Mouse (Mus musculus): ENCODE measurements around the gene Tbc1d1. TPM values are rescaled to one million over a fixed set of nuclear protein-coding genes. Genes with fewer than 3 reads are reported as not detected.

The Tbc1d1 gene
- polyA plus RNA-seq, 1 experiment from 2014 or later, result 15.4 TPM

- Histone ChIP-seq H3K4me2 (replicated peaks) (no peak overlapping the region), H3K27me3 (ENCODE audit: control insufficient read depth, insufficient read depth, low read length) (no peaks in the 10 kb centered on the region), H3K9ac (no peak overlapping the region), H3K36me3 (replicated peaks; ENCODE audit: control insufficient read depth, insufficient read depth) (no peaks in the 10 kb centered on the region), H3K4me3 (replicated peaks; ENCODE audit: low read length) (no peak overlapping the region), H3K27ac (no peak overlapping the region), H3K4me1 (replicated peaks; ENCODE audit: control insufficient read depth, insufficient read depth, low read length) (no peaks in the 10 kb centered on the region), H3K9me3 (ENCODE audit: control insufficient read depth, low read length) (no peaks in the 10 kb centered on the region)
- ATAC-seq (ENCODE audit: low FRiP score), result no peak
- WGBS, result 29% methylated on average over 1 of the region's 1 CpGs
- DNase-seq (ENCODE audit: low spot score), result no peak
Observed at GRCm38 (mm10) chr5:64237263-64237662, 81.2 kb downstream of the Tbc1d1 start.

- DNase-seq (ENCODE audit: low spot score) (no peak), ATAC-seq (ENCODE audit: low FRiP score) (no peak)
- Histone ChIP-seq H3K4me2 (replicated peaks) (no peak overlapping the region), H3K4me3 (replicated peaks; ENCODE audit: low read length) (no peak overlapping the region), H3K27me3 (ENCODE audit: control insufficient read depth, insufficient read depth, low read length) (no peaks in the 10 kb centered on the region), H3K4me1 (replicated peaks; ENCODE audit: control insufficient read depth, insufficient read depth, low read length) (no peaks in the 10 kb centered on the region), H3K27ac (no peak overlapping the region), H3K9me3 (ENCODE audit: control insufficient read depth, low read length) (no peaks in the 10 kb centered on the region), H3K9ac (no peak overlapping the region), H3K36me3 (replicated peaks; ENCODE audit: control insufficient read depth, insufficient read depth) (no peaks in the 10 kb centered on the region)
- 62% methylated on average over 3 of the region's 3 CpGs for WGBS
Observed at GRCm38 (mm10) chr5:64237693-64238092, 81.6 kb downstream of the Tbc1d1 start.

- no peak for ATAC-seq (ENCODE audit: low FRiP score)
- Histone ChIP-seq H3K36me3 (replicated peaks; ENCODE audit: control insufficient read depth, insufficient read depth) (no peaks in the 10 kb centered on the region), H3K4me1 (replicated peaks; ENCODE audit: control insufficient read depth, insufficient read depth, low read length) (no peaks in the 10 kb centered on the region), H3K27me3 (ENCODE audit: control insufficient read depth, insufficient read depth, low read length) (no peaks in the 10 kb centered on the region), H3K9ac (no peak overlapping the region), H3K9me3 (ENCODE audit: control insufficient read depth, low read length) (no peaks in the 10 kb centered on the region), H3K27ac (no peak overlapping the region), H3K4me3 (replicated peaks; ENCODE audit: low read length) (no peak overlapping the region), H3K4me2 (replicated peaks) (no peak overlapping the region)
- 94% methylated on average over 3 of the region's 3 CpGs for WGBS
- no peak for DNase-seq (ENCODE audit: low spot score)
Observed at GRCm38 (mm10) chr5:64238894-64239652, 83.0 kb downstream of the Tbc1d1 start.

- WGBS, result 84% methylated on average over 13 of the region's 13 CpGs
- H3K27me3 ChIP-seq (ENCODE audit: control insufficient read depth, insufficient read depth, low read length), result no peaks in the 10 kb centered on the region
- H3K4me2 ChIP-seq (replicated peaks), result no peak overlapping the region
- no peaks in the 10 kb centered on the region for H3K36me3 ChIP-seq (replicated peaks; ENCODE audit: control insufficient read depth, insufficient read depth)
- H3K27ac ChIP-seq, result no peak overlapping the region
- H3K9me3 ChIP-seq (ENCODE audit: control insufficient read depth, low read length), result no peaks in the 10 kb centered on the region
- H3K9ac ChIP-seq, result no peak overlapping the region
- no peak for DNase-seq (ENCODE audit: low spot score)
- no peak overlapping the region for H3K4me3 ChIP-seq (replicated peaks; ENCODE audit: low read length)
- ATAC-seq (ENCODE audit: low FRiP score), result no peak
- no peaks in the 10 kb centered on the region for H3K4me1 ChIP-seq (replicated peaks; ENCODE audit: control insufficient read depth, insufficient read depth, low read length)
Observed at GRCm38 (mm10) chr5:64240941-64241682, 85.0 kb downstream of the Tbc1d1 start.

- ATAC-seq (ENCODE audit: low FRiP score), result no peak
- no peaks in the 10 kb centered on the region for H3K9me3 ChIP-seq (ENCODE audit: control insufficient read depth, low read length)
- no peak overlapping the region for H3K9ac ChIP-seq
- H3K27ac ChIP-seq, result no peak overlapping the region
- H3K4me2 ChIP-seq (replicated peaks), result no peak overlapping the region
- H3K27me3 ChIP-seq (ENCODE audit: control insufficient read depth, insufficient read depth, low read length), result no peaks in the 10 kb centered on the region
- no peaks in the 10 kb centered on the region for H3K4me1 ChIP-seq (replicated peaks; ENCODE audit: control insufficient read depth, insufficient read depth, low read length)
- DNase-seq (ENCODE audit: low spot score), result no peak
- no peaks in the 10 kb centered on the region for H3K36me3 ChIP-seq (replicated peaks; ENCODE audit: control insufficient read depth, insufficient read depth)
- 88% methylated on average over 8 of the region's 8 CpGs for WGBS
- H3K4me3 ChIP-seq (replicated peaks; ENCODE audit: low read length), result no peak overlapping the region
Observed at GRCm38 (mm10) chr5:64241867-64242266, 85.8 kb downstream of the Tbc1d1 start.

GRCm38 (mm10) chr5:64242795-64243455 is 86.8 kb downstream of the Tbc1d1 start:
- Histone ChIP-seq H3K36me3 (replicated peaks; ENCODE audit: control insufficient read depth, insufficient read depth) (no peaks in the 10 kb centered on the region), H3K9me3 (ENCODE audit: control insufficient read depth, low read length) (no peaks in the 10 kb centered on the region), H3K27ac (no peak overlapping the region), H3K4me1 (replicated peaks; ENCODE audit: control insufficient read depth, insufficient read depth, low read length) (no peaks in the 10 kb centered on the region), H3K4me3 (replicated peaks; ENCODE audit: low read length) (no peak overlapping the region), H3K9ac (no peak overlapping the region), H3K27me3 (ENCODE audit: control insufficient read depth, insufficient read depth, low read length) (no peaks in the 10 kb centered on the region), H3K4me2 (replicated peaks) (no peak overlapping the region)
- no peak for DNase-seq (ENCODE audit: low spot score)
- no peak for ATAC-seq (ENCODE audit: low FRiP score)
- WGBS, result 72% methylated on average over 9 of the region's 9 CpGs

- WGBS, result 34% methylated on average over 6 of the region's 6 CpGs
- ATAC-seq (ENCODE audit: low FRiP score), result no peak
- Histone ChIP-seq H3K4me3 (replicated peaks; ENCODE audit: low read length) (no peak overlapping the region), H3K9ac (no peak overlapping the region), H3K4me1 (replicated peaks; ENCODE audit: control insufficient read depth, insufficient read depth, low read length) (no peaks in the 10 kb centered on the region), H3K9me3 (ENCODE audit: control insufficient read depth, low read length) (no peaks in the 10 kb centered on the region), H3K4me2 (replicated peaks) (no peak overlapping the region), H3K27ac (no peak overlapping the region), H3K27me3 (ENCODE audit: control insufficient read depth, insufficient read depth, low read length) (no peaks in the 10 kb centered on the region), H3K36me3 (replicated peaks; ENCODE audit: control insufficient read depth, insufficient read depth) (no peaks in the 10 kb centered on the region)
- DNase-seq (ENCODE audit: low spot score), result no peak
Observed at GRCm38 (mm10) chr5:64243666-64244065, 87.6 kb downstream of the Tbc1d1 start.

- H3K9me3 ChIP-seq (ENCODE audit: control insufficient read depth, low read length), result no peaks in the 10 kb centered on the region
- DNase-seq (ENCODE audit: low spot score) (no peak), ATAC-seq (ENCODE audit: low FRiP score) (no peak)
- H3K4me3 ChIP-seq (replicated peaks; ENCODE audit: low read length), result no peak overlapping the region
- H3K4me1 ChIP-seq (replicated peaks; ENCODE audit: control insufficient read depth, insufficient read depth, low read length), result no peaks in the 10 kb centered on the region
- H3K4me2 ChIP-seq (replicated peaks), result no peak overlapping the region
- no peak overlapping the region for H3K27ac ChIP-seq
- H3K9ac ChIP-seq, result no peak overlapping the region
- no peaks in the 10 kb centered on the region for H3K36me3 ChIP-seq (replicated peaks; ENCODE audit: control insufficient read depth, insufficient read depth)
- WGBS, result 48% methylated on average over 3 of the region's 3 CpGs
- H3K27me3 ChIP-seq (ENCODE audit: control insufficient read depth, insufficient read depth, low read length), result no peaks in the 10 kb centered on the region
Observed at GRCm38 (mm10) chr5:64244283-64244682, 88.2 kb downstream of the Tbc1d1 start.

GRCm38 (mm10) chr5:64244745-64245144 is 88.6 kb downstream of the Tbc1d1 start:
- 20% methylated on average over 5 of the region's 5 CpGs for WGBS

More at GRCm38 (mm10) chr5:64244745-64245144, 88.6 kb downstream of the Tbc1d1 start:
- no peaks in the 10 kb centered on the region for H3K27me3 ChIP-seq (ENCODE audit: control insufficient read depth, insufficient read depth, low read length)
- no peaks in the 10 kb centered on the region for H3K9me3 ChIP-seq (ENCODE audit: control insufficient read depth, low read length)
- H3K4me2 ChIP-seq (replicated peaks), result no peak overlapping the region
- DNase-seq (ENCODE audit: low spot score) (no peak), ATAC-seq (ENCODE audit: low FRiP score) (no peak)
- no peaks in the 10 kb centered on the region for H3K36me3 ChIP-seq (replicated peaks; ENCODE audit: control insufficient read depth, insufficient read depth)
- no peak overlapping the region for H3K27ac ChIP-seq
- H3K9ac ChIP-seq, result no peak overlapping the region
- no peaks in the 10 kb centered on the region for H3K4me1 ChIP-seq (replicated peaks; ENCODE audit: control insufficient read depth, insufficient read depth, low read length)
- no peak overlapping the region for H3K4me3 ChIP-seq (replicated peaks; ENCODE audit: low read length)
